Mouse (Mus musculus) gastrocnemius, postnatal 36 days (tissue): ENCODE data around the gene Fgd4. TPM values are rescaled to one million over a fixed set of nuclear protein-coding genes. Genes with fewer than 3 reads are reported as not detected.

Experiments
- total RNA-seq, 2 experiments: library from RNA; stranded (reverse); gene quantifications; 2 replicates each; pipeline ENCODE4 v1.2.3; 2021

The Fgd4 gene
- total RNA-seq, 2 experiments from 2014 or later: 15.7 to 20.5 TPM

Other genes starting within 250 kb of the Fgd4 start
- 10 to 100 TPM; 53.4 to 59.7 TPM for gene Dnm1l, start 241.6 kb downstream of the Fgd4 start, total RNA-seq
- not detected for gene Olfr19, start 75.9 kb upstream of the Fgd4 start, total RNA-seq
- gene Spag6l, start 228.9 kb upstream of the Fgd4 start, total RNA-seq: not detected